Mouse (Mus musculus) hindbrain, embryonic 14.5 days (tissue): Measurements from ENCODE around the gene Chmp3. TPM values are rescaled to one million over a fixed set of nuclear protein-coding genes. Genes with fewer than 3 reads are reported as not detected.

Experiments
- ATAC-seq: fragments of 200-750 bp; cut with Nextera tagmentation; 2 replicates; pipeline ENCODE4 v1.8.0; 2017; ENCODE audit warnings: moderate number of reproducible peaks, mild to moderate bottlenecking, moderate TSS enrichment, moderate library complexity; ENCODE audit not compliant: low FRiP score
- DNase-seq: peaks from one replicate; pipeline ENCODE4 v3.0.0-alpha.2; 2015; ENCODE audit warnings: low spot score
- H3K27ac ChIP-seq: fragments of 300-500 bp; sonication (generic); 2 replicates; pipeline ENCODE4 v1.5.1; 2014; ENCODE audit warnings: mild to moderate bottlenecking, moderate library complexity
- H3K27me3 ChIP-seq: fragments of 300-500 bp; sonication (generic); 2 replicates; pipeline ENCODE4 v1.6.1; 2014; ENCODE audit warnings: mild to moderate bottlenecking, low read length, mixed read lengths; ENCODE audit not compliant: control insufficient read depth, insufficient read depth
- H3K36me3 ChIP-seq: fragments of 300-500 bp; sonication (generic); replicated peaks from 2 replicates; pipeline ENCODE4 v1.6.1; 2014; ENCODE audit not compliant: control insufficient read depth, insufficient read depth
- H3K4me1 ChIP-seq: fragments of 300-500 bp; sonication (generic); replicated peaks from 2 replicates; pipeline ENCODE4 v1.6.1; 2014; ENCODE audit warnings: antibody characterized with exemption, low read length, mixed read lengths; ENCODE audit not compliant: control insufficient read depth, insufficient read depth
- H3K4me2 ChIP-seq: fragments of 300-500 bp; sonication (generic); replicated peaks from 2 replicates; pipeline ENCODE4 v1.6.1; 2014; ENCODE audit warnings: mild to moderate bottlenecking, moderate library complexity
- H3K4me3 ChIP-seq: fragments of 300-500 bp; sonication (generic); replicated peaks from 2 replicates; pipeline ENCODE4 v1.5.1; 2014; ENCODE audit warnings: mild to moderate bottlenecking, low read length
- H3K9ac ChIP-seq: fragments of 300-500 bp; sonication (generic); 2 replicates; pipeline ENCODE4 v1.6.1; 2014
- H3K9me3 ChIP-seq: fragments of 300-500 bp; sonication (generic); 2 replicates; pipeline ENCODE4 v1.6.1; 2016; ENCODE audit warnings: low read length; ENCODE audit not compliant: control insufficient read depth
- WGBS: fragments of 180-500 bp; shearing (Covaris S2); extraction: QIAGEN DNeasy Blood & Tissue Kit; methylation state at CpG from one replicate; pipeline ENCODE4 v1.1.7; 2014; 5-methylcytosine and 5-hydroxymethylcytosine counted together
- polyA plus RNA-seq: library from polyadenylated mRNA; unstranded; fragments of >200 nt; fragmentation: Nextera tagmentation; extraction: Ambion mirVana; gene quantifications from 2 replicates; pipeline ENCODE4 v1.2.1, GENCODE M21; 2014

The Chmp3 gene
- polyA plus RNA-seq, 1 experiment from 2014 or later: 52.8 TPM

DNA sequence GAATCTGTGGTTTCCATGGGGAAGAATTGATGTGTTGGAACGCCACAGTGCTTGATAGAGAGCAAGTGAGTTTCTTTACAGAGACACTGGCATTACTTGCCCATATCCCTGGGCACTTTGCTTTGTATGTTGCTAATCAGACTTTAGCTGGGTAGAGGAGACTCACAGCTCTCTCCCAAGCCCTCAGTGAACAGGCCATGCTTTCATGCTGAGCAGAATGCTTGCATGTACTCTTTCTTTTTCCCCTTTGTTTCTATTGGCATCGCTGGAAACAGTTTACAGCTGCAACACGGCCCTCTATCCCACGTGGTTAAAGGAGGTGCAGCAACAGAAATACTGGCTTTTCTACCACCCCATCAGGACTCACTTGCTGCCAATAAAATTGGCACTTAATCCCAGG is 39.6 kb downstream of the Chmp3 start:
- H3K4me1 ChIP-seq: no peaks in the 10 kb centered on the region
- H3K9me3 ChIP-seq: no peaks in the 10 kb centered on the region
- peaks cover 61% of the 10 kb centered on the region for H3K36me3 ChIP-seq
- no peak overlapping the region for H3K27ac ChIP-seq
- 69% methylated on average over 4 of the region's 4 CpGs for WGBS
- DNase-seq (no peak), ATAC-seq (peak; percentile 11; the same call in 1 of the 2 replicates)
- H3K4me2 ChIP-seq: no peak overlapping the region
- no peaks in the 10 kb centered on the region for H3K27me3 ChIP-seq
- H3K4me3 ChIP-seq: no peak overlapping the region
- no peak overlapping the region for H3K9ac ChIP-seq

DNA sequence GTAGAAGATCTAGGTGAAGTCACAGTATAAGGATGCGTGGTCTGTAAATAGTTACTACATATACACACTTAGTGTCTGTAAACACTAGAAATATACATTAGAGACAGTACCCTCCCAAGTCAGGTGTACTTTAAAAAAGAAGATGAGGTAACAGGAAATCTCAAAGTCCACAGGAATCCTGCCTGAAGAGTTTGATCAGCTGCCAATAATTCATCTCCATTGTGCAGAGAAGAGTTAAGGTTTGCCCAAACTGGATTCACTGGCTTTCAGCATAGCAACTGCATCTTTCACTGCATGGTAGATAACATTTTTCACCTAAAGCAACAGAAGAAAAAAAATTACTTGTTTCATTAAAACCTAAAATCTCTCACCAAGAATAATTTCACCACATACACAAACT is 45.8 kb downstream of the Chmp3 start:
- Histone ChIP-seq H3K4me2 (no peak overlapping the region), H3K36me3 (peaks cover 86% of the 10 kb centered on the region), H3K4me3 (no peak overlapping the region), H3K9me3 (no peaks in the 10 kb centered on the region), H3K9ac (no peak overlapping the region), H3K27me3 (no peaks in the 10 kb centered on the region), H3K27ac (no peak overlapping the region), H3K4me1 (no peaks in the 10 kb centered on the region)
- ATAC-seq (no peak), DNase-seq (no peak)
- 100% methylated on average over 1 of the region's 1 CpGs for WGBS

DNA sequence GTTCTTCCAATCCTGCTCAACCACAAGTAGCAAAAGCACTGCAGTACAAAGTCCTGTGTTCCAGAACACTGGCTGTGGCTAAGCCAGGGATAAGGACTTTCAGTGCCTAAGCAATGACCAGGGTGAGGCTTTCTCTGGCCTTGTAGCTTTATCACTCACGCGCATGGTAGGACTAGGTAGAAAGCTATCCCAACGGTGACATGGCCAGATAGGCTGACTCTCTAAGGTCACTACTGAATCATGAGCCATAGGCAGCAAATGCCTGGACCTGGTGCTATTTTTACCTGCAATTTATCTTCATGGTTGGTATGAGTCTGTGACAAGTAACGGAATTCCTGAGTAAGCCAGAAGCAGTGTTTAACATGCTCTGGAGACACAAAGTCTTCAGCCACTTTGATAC is 46.6 kb downstream of the Chmp3 start:
- Histone ChIP-seq H3K4me3 (no peak overlapping the region), H3K9ac (no peak overlapping the region), H3K27me3 (no peaks in the 10 kb centered on the region), H3K27ac (no peak overlapping the region), H3K36me3 (peaks cover 93% of the 10 kb centered on the region), H3K4me2 (no peak overlapping the region), H3K9me3 (no peaks in the 10 kb centered on the region), H3K4me1 (no peaks in the 10 kb centered on the region)
- ATAC-seq (no peak), DNase-seq (no peak)
- WGBS: 98% methylated on average over 4 of the region's 4 CpGs

DNA sequence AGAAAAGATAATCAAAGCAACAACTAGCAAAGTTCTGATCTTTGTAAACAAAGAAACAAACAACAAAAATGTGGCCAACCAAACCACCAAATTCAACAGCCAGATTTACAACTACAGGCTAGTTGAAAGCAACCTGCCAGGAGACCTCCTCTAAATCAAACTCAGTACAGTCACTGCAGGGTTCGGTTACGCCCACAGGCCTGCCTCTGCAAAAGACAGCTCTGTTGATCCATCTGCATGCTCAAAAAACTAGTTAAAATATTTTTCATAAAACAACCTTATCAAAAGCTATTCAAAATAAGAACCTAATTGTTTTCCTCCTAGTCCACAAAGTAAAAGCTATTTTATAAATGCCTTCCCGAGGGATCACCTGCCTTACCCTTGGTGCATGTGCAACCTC is 64.2 kb downstream of the Chmp3 start:
- Histone ChIP-seq H3K4me1 (no peaks in the 10 kb centered on the region), H3K36me3 (peaks cover 88% of the 10 kb centered on the region), H3K4me3 (no peak overlapping the region), H3K9me3 (no peaks in the 10 kb centered on the region), H3K27me3 (no peaks in the 10 kb centered on the region), H3K27ac (no peak overlapping the region), H3K9ac (no peak overlapping the region), H3K4me2 (no peak overlapping the region)
- ATAC-seq: no peak
- no peak for DNase-seq
- WGBS: 97% methylated on average over 3 of the region's 3 CpGs

DNA sequence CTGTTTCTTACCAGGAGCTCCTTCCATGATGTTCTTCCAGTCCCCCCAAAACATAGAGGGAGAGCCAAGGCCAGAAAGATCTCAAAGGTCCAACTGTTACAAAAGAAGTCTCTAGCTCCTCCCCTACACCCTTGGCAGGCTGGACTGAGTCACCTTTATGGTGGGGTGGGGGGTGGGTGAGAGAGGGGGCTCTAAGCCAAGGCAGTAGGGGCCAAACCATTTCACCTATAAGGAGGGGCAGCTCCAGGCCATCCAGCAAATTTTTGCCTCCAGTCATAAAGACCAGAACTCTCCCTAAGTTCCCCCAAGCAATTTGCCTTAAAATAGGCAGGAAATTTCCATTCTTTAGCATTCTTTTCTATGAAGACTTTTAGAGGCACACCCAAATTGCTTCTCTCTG is 65.4 kb downstream of the Chmp3 start:
- Histone ChIP-seq H3K4me2 (no peak overlapping the region), H3K4me3 (no peak overlapping the region), H3K27ac (no peak overlapping the region), H3K4me1 (no peaks in the 10 kb centered on the region), H3K27me3 (no peaks in the 10 kb centered on the region), H3K36me3 (peaks cover 88% of the 10 kb centered on the region), H3K9me3 (no peaks in the 10 kb centered on the region), H3K9ac (no peak overlapping the region)
- ATAC-seq: no peak
- no peak for DNase-seq

DNA sequence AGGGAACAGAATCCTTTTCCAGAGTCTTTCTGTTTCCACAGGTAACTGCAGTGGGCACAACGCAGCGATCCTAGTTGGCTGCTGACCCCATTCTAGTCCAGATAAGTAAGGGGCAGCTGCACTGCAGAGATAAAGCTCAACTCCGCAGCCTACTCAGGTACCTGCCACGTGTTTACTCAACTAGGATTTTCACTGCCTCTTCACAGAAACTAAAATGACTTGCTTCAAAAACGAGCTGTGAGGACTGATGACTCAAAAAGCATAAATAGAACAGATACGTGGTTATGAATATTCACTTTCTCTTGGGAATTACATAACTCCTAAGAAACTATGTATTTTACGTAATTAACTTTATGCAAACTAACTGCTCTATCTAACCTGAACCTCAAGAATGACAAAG is 66.4 kb downstream of the Chmp3 start:
- DNase-seq: no peak
- H3K9ac ChIP-seq: no peak overlapping the region
- no peaks in the 10 kb centered on the region for H3K4me1 ChIP-seq
- no peaks in the 10 kb centered on the region for H3K9me3 ChIP-seq
- H3K4me3 ChIP-seq: no peak overlapping the region
- WGBS: 93% methylated on average over 7 of the region's 7 CpGs
- H3K27me3 ChIP-seq: no peaks in the 10 kb centered on the region
- H3K36me3 ChIP-seq: peaks cover 84% of the 10 kb centered on the region
- ATAC-seq: no peak
- no peak overlapping the region for H3K27ac ChIP-seq
- H3K4me2 ChIP-seq: no peak overlapping the region

DNA sequence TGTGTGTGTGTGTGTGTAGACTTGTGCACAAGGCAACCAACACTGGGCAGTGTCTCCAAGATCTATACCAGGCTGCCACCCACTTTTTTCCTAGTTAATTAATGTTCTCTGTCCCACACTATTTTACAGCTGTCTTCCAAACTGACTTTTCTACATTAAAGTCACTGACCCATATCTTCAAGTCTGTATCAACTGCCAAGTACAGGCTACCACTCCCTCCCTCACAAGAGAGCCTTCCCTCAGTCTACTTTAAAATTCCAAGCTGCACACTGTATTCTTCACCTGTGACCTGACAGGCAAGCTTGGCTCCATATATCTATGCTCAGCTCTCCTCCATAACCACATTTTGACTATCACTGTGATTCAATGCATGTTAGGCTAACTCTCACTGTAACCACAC is 69.6 kb downstream of the Chmp3 start:
- DNase-seq (no peak), ATAC-seq (no peak)
- Histone ChIP-seq H3K27ac (no peak overlapping the region), H3K4me1 (no peaks in the 10 kb centered on the region), H3K27me3 (no peaks in the 10 kb centered on the region), H3K4me3 (no peak overlapping the region), H3K36me3 (peaks cover 90% of the 10 kb centered on the region), H3K9me3 (no peaks in the 10 kb centered on the region), H3K4me2 (no peak overlapping the region), H3K9ac (no peak overlapping the region)

DNA sequence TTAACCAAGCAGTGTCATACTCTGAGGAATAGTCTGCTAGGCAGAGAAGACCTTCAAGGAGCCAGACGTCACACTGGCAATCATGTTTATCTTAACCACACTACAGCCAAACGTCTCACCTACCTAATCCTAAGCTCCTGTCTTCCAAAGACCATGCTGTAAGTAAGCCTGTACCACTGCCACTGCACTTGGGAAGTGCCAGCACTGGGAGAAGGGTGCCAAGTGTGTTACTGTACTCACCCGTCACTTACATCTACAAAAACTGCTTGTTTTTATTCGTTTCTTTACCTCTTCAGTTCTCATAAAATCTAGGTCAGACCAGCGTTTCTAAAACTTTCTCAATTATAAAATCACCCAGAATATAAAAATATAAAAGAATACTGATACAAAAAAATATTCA is 73.4 kb downstream of the Chmp3 start:
- Histone ChIP-seq H3K4me3 (no peak overlapping the region), H3K27me3 (no peaks in the 10 kb centered on the region), H3K4me2 (no peak overlapping the region), H3K27ac (no peak overlapping the region), H3K4me1 (no peaks in the 10 kb centered on the region), H3K9ac (no peak overlapping the region), H3K9me3 (no peaks in the 10 kb centered on the region), H3K36me3 (peaks cover 89% of the 10 kb centered on the region)
- WGBS: 91% methylated on average over 5 of the region's 5 CpGs
- ATAC-seq (no peak), DNase-seq (no peak)

DNA sequence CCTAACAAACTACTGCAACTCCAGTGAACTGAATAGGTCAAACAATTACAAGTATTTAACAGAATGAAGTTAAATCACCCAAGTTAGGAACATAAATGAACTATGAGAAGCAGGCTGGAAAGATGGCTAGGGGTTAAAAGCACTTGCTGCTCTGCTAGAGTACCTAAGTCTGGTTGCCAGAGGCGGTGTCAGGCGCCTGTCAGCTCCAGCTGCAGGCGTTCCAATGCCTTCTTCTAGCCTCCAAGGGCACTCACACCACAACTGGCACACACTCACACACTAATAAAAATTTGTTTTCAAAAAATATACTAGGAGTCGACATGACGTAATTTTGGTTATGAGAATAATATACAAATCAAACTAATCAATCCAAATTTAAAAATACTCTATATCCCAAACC is 78.0 kb downstream of the Chmp3 start:
- H3K4me3 ChIP-seq: no peak overlapping the region
- H3K27me3 ChIP-seq: no peaks in the 10 kb centered on the region
- 94% methylated on average over 5 of the region's 5 CpGs for WGBS
- no peaks in the 10 kb centered on the region for H3K9me3 ChIP-seq
- no peak overlapping the region for H3K9ac ChIP-seq
- DNase-seq (no peak), ATAC-seq (no peak)
- no peak overlapping the region for H3K27ac ChIP-seq
- H3K36me3 ChIP-seq: peaks cover 96% of the 10 kb centered on the region
- no peaks in the 10 kb centered on the region for H3K4me1 ChIP-seq
- no peak overlapping the region for H3K4me2 ChIP-seq

DNA sequence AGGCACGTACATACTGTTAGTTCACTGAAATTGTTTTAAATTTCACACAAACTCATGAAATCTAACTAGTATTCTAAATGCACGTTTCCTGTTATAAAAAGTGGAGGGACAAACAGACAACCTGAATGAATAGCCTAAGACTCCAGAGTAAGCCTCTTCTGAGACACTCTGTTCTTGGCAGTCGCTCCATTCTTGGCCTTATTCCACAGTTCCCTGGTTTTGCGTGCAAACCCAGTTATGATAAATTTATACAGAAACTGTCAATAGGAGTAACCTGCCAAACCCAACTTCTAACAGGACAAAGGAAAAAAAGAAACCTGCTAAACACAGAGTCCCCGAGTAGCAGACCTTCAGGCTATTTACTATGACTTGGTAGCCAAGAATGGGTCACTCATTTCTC is 78.4 kb downstream of the Chmp3 start:
- Histone ChIP-seq H3K9ac (no peak overlapping the region), H3K36me3 (peaks cover 96% of the 10 kb centered on the region), H3K4me1 (no peaks in the 10 kb centered on the region), H3K27me3 (no peaks in the 10 kb centered on the region), H3K9me3 (no peaks in the 10 kb centered on the region), H3K4me3 (no peak overlapping the region), H3K27ac (no peak overlapping the region), H3K4me2 (no peak overlapping the region)
- 92% methylated on average over 5 of the region's 5 CpGs for WGBS
- no peak for ATAC-seq
- no peak for DNase-seq
